Mouse (Mus musculus) thymus, adult 2 months (tissue): ENCODE measurements around the gene Adam12. TPM values are rescaled to one million over a fixed set of nuclear protein-coding genes. Genes with fewer than 3 reads are reported as not detected.

Experiments used
- DNase-seq: peaks from one replicate; pipeline ENCODE4 v3.0.0; 2021
- H3K27ac ChIP-seq: fragments of 200-500 bp; 2 replicates; pipeline ENCODE4 v1.5.1; 2012; ENCODE audit warnings: low read length, control low read depth; ENCODE audit not compliant: control insufficient read depth, insufficient read depth
- H3K27me3 ChIP-seq: fragments of 200-500 bp; 2 replicates; pipeline ENCODE4 v1.6.1; 2012; ENCODE audit warnings: mild to moderate bottlenecking, low read length, moderate library complexity, mixed read lengths; ENCODE audit not compliant: control insufficient read depth, insufficient read depth
- H3K36me3 ChIP-seq: fragments of 200-500 bp; 2 replicates; pipeline ENCODE4 v1.6.1; 2012; ENCODE audit warnings: mild to moderate bottlenecking, low read length, moderate library complexity; ENCODE audit not compliant: control insufficient read depth, insufficient read depth
- H3K4me1 ChIP-seq: fragments of 200-500 bp; replicated peaks from 2 replicates; pipeline ENCODE4 v1.6.1; 2012; ENCODE audit warnings: low read length; ENCODE audit not compliant: control insufficient read depth, insufficient read depth
- H3K4me3 ChIP-seq: fragments of 200-500 bp; 2 replicates; pipeline ENCODE4 v1.5.1; 2012; ENCODE audit warnings: mild to moderate bottlenecking, low read length, control low read depth, moderate library complexity; ENCODE audit not compliant: control insufficient read depth, insufficient read depth
- CTCF ChIP-seq: fragments of 200-500 bp; IDR thresholded peaks from 2 replicates; pipeline ENCODE4 v1.5.1; 2012; ENCODE audit warnings: mild to moderate bottlenecking, control low read depth, low read length, moderate library complexity, borderline replicate concordance; ENCODE audit not compliant: control insufficient read depth, poor library complexity, insufficient read depth; ENCODE audit errors: extremely low read depth
- POLR2A ChIP-seq: fragments of 200-500 bp; IDR thresholded peaks from 2 replicates; pipeline ENCODE4 v1.6.1; 2012; ENCODE audit warnings: mild to moderate bottlenecking, low read length, control low read depth, moderate library complexity; ENCODE audit not compliant: control insufficient read depth, poor library complexity, insufficient read depth; ENCODE audit errors: extremely low read depth
- WGBS: fragments of 180-500 bp; shearing (Covaris S2); methylation state at CpG from one replicate; pipeline ENCODE4 v1.1.7; 2018; 5-methylcytosine and 5-hydroxymethylcytosine counted together
- polyA plus RNA-seq: library from polyadenylated mRNA; depleted of rRNA; stranded (reverse); fragments of >200 nt; gene quantifications from 2 replicates; pipeline ENCODE4 v1.2.3, GENCODE M21; 2012

Gene Adam12
- polyA plus RNA-seq, 1 experiment: 29.0 TPM

GRCm38 (mm10) chr7:133959200-133959599, 272.7 kb downstream of the Adam12 start:
- 93% methylated on average over 4 of the region's 4 CpGs for WGBS
- Histone ChIP-seq H3K27me3 (no peaks in the 10 kb centered on the region), H3K4me1 (no peaks in the 10 kb centered on the region), H3K4me3 (no peak overlapping the region), H3K36me3 (no peaks in the 10 kb centered on the region), H3K27ac (no peak overlapping the region)
- no peak for DNase-seq
- TF ChIP-seq POLR2A (no peak), CTCF (no peak)

GRCm38 (mm10) chr7:133957873-133958272, 274.1 kb downstream of the Adam12 start:
- no peak for DNase-seq
- no peaks in the 10 kb centered on the region for H3K27me3 ChIP-seq
- no peaks in the 10 kb centered on the region for H3K36me3 ChIP-seq
- 96% methylated on average over 2 of the region's 2 CpGs for WGBS
- no peak for TF ChIP-seq POLR2A
- TF ChIP-seq CTCF: no peak
- no peaks in the 10 kb centered on the region for H3K4me1 ChIP-seq
- no peak overlapping the region for H3K4me3 ChIP-seq
- no peak overlapping the region for H3K27ac ChIP-seq

- H3K27me3 ChIP-seq: no peaks in the 10 kb centered on the region
- no peak for TF ChIP-seq POLR2A
- no peak for TF ChIP-seq CTCF
- H3K4me1 ChIP-seq: no peaks in the 10 kb centered on the region
- H3K27ac ChIP-seq: no peak overlapping the region
- 86% methylated on average over 9 of the region's 9 CpGs for WGBS
- DNase-seq: no peak
- H3K36me3 ChIP-seq: no peaks in the 10 kb centered on the region
- no peak overlapping the region for H3K4me3 ChIP-seq
These were observed 277.5 kb downstream of the Adam12 start for GRCm38 (mm10) chr7:133954111-133955091.

- no peak for TF ChIP-seq CTCF
- no peak overlapping the region for H3K4me3 ChIP-seq
- no peaks in the 10 kb centered on the region for H3K27me3 ChIP-seq
- DNase-seq: no peak
- H3K27ac ChIP-seq: no peak overlapping the region
- WGBS: 89% methylated on average over 14 of the region's 14 CpGs
- no peaks in the 10 kb centered on the region for H3K36me3 ChIP-seq
- no peaks in the 10 kb centered on the region for H3K4me1 ChIP-seq
These were observed 280.0 kb downstream of the Adam12 start for GRCm38 (mm10) chr7:133951777-133952545.

- no peaks in the 10 kb centered on the region for H3K4me1 ChIP-seq
- H3K36me3 ChIP-seq: no peaks in the 10 kb centered on the region
- H3K4me3 ChIP-seq: no peak overlapping the region
- WGBS: 85% methylated on average over 2 of the region's 2 CpGs
- TF ChIP-seq CTCF (no peak), POLR2A (no peak)
- H3K27me3 ChIP-seq: no peaks in the 10 kb centered on the region
- no peak for DNase-seq
- H3K27ac ChIP-seq: no peak overlapping the region
These were observed 284.6 kb downstream of the Adam12 start for GRCm38 (mm10) chr7:133947360-133947759.

GRCm38 (mm10) chr7:133946757-133947345, 285.1 kb downstream of the Adam12 start:
- TF ChIP-seq POLR2A: no peak
- TF ChIP-seq CTCF: no peak
- H3K36me3 ChIP-seq: no peaks in the 10 kb centered on the region
- no peak overlapping the region for H3K4me3 ChIP-seq
- 18% methylated on average over 2 of the region's 2 CpGs for WGBS
- no peak overlapping the region for H3K27ac ChIP-seq
- no peaks in the 10 kb centered on the region for H3K27me3 ChIP-seq
- no peak for DNase-seq
- H3K4me1 ChIP-seq: no peaks in the 10 kb centered on the region
